Mouse (Mus musculus) heart, postnatal 36 days (tissue): ENCODE results near the gene Hdac9. TPM values are rescaled to one million over a fixed set of nuclear protein-coding genes. Genes with fewer than 3 reads are reported as not detected.

Source experiments
- DNase-seq, 2 experiments: peaks; one replicate each; pipeline ENCODE4 v3.0.0; 2021 to 2022
- intact Hi-C: fragments of 180-260 bp; cut with DNase I; formaldehyde crosslinking; loops from one replicate; pipeline ENCODE4 v1.15.1; 2025
- total RNA-seq, 2 experiments: library from RNA; stranded (reverse); gene quantifications; 2 replicates each; pipeline ENCODE4 v1.2.3; 2021

The Hdac9 gene
- total RNA-seq, 2 experiments from 2014 or later, result 18.2 to 22.4 TPM

DNA sequence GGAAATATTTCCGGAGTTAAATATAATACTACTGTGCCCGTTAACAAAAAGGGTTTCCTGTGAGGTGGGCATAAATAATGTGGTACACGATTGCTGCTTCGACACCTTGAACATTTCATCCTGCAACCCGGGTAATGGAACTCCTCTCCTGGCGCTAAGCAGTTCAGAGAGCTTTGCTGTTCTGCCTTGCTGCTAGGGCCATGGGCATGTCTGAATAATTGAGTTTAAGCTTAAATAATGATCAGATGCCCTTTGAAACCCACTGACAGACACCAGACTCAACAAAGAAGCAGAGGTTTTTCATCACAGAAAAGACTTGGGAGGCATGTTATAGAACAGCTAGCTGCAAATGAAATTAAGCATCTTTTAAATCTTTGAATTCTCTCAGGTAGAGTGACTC is 646.8 kb downstream of the Hdac9 start:
- DNase-seq, result no peak
- intact Hi-C loops, result no loop called here

DNA sequence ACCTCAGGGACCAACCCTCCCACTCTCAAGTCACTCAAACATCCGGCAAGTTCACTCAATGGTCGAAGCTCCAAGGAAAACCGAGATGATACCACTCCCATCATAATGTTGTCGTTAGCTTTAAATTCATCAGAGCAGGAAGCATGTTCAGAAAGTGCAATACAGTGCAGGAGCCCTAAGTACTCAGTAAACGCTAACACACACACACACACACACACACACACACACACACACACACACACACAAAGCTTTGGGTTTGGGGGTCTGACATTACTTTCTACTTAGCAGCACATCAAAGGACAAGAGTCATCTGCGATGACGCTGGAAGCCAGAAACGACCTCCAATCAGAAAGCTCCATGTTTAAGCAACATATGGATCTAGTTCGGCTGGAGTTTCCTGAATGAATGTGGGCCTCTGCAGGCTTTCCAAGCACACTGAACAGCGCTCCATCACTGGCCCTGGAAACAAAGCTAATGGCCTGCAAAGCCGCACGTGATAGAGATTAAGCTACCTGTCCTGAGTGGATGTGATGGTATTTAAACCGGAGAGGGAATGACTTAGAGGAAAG is 647.3 kb downstream of the Hdac9 start:
- DNase-seq, result no peak
- intact Hi-C loops, result no loop called here

DNA sequence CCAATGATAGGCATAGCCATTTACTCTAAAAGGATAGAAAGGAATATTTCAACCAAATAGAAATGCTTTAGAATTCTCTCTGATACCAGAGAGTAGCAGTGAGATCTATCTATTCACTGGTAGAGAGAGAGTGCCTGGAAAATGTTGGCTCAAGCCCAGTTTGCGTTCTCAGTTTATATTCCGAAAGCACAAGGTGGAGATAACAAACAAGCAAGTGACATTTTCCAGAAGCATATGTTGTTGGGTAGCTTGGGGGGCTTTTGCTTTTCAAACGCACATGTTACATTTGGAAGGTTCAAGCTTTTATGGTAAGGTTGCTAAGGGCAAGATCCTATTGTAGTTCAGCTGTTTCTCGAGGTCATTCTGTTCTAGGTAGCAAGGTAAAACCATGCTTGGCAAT is 657.2 kb downstream of the Hdac9 start:
- intact Hi-C loops, result no loop called here
- DNase-seq, result no peak

DNA sequence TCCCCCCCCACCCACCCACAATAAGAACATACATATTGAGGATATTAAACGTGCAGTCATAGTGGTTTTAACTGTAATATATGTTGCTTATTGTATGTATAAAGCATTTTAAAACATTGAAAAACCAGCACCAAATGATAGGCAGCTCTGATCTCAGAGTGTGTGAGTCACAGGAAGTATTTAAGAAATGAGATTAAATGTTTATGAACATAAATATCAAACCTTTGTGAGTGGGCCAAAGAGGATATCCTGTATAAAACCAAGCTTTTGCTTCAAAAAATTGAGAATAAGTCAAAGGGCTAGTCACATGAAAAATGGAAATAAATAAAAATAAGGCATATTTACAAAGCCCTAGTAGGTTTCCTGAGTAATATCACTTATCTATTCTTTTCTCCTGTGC is 667.7 kb downstream of the Hdac9 start:
- intact Hi-C loops, result no loop called here
- no peak for DNase-seq

DNA sequence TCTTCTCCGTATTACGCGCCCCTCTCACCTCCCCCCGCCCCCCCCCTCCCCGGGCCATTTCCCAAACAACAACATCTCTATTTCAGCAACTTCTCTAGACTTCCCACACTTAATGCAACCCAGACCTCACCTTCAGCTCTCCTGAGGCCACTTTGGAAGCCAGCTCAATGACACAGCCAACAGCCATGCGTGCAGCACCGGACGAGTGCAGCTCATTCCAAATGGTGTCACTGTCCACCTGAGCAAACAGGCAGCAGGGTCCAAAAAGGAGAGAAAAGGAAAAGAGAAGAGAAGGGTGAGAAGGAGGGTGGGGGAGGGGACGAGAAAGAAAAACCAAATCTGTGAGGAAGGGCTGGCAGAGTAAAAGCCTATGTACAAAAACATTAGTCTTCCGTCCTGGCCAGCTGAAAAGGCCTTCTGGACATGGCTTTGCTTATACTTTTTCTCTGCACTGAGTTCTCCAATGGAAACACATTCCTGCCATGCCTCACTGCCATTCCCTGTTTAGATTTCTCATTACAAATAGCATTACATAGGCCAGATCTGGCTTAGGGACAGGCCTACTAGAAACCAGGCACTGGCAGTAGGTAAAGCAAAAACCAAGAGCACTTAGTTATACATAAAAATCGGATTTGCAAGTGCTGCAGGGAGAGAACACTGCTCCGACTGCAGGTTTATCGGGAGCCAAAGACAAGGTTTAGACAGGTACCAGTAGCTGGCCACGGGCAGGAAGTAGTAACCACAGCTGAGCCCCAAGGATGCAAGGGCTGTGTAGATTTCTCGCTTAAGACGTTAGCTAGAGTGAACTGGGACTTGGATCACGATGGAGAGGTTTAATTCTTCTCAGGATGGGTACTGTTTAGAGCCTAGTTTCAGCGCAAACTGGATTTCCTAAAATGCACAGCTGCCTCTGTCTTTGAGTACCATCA is 668.4 kb downstream of the Hdac9 start:
- intact Hi-C loops, result no loop called here
- DNase-seq, result no peak

DNA sequence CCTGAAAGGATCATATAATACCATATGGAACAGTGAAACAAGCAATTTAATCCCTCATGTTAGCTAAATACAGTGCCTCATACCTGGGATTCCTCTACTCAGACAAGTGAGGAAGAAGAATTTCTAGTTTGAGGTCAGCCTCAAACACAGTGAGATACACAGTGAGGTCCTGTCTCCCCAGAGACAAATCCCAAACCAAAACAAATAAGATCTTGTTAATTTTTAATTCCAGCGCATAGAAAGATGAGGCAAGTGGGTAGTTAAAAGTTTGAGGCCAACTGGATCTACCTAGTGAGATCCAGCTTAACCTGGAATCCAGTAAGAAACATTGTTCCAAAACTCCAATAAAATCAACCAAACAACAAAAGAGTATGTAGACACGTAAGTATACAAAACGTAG is 678.1 kb downstream of the Hdac9 start:
- intact Hi-C loops, result no loop called here
- DNase-seq, result no peak

DNA sequence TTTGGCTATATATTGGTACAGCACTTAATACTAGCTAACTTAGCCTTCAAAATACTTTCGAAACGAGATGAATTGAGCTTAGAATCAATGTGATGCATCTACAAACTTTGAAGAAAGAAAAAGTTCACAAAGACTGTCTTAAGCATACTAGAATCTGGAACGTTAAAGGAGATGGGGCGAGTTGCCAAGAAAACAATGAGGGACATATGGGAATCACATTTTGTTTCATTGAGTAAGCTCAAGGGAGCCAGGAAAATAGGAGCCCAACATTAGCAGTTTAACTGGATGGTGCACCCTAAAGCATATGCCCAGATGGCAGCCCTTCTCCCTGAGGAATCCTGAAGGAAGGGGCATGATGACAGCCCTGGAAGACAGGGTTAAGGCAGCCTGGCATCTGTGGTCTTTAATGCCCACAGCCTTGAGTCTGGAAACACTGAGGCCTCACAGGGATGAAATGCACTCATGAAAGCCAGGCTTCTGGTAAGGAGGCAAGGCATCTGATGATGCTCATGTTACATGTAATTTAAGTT is 685.2 kb downstream of the Hdac9 start:
- DNase-seq, result no peak
- intact Hi-C loops, result no loop called here

DNA sequence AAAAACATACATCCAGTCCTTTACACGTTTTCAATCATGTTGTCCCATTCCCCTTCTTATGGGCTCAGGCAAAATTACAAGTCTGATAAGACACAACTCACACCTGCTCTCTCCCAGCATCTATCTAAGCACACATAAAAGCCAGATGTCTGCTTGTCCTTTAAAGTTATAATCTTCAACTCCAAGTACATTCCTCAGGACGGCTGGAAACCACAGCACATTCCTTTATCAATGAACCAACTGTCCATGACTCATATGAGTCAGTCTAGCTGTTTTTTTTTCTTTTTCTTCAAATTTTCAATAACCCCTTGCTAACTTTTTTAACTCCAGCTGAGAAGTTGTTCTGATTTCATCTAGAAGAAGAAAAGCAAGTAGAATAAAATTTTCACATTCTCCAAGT is 692.4 kb downstream of the Hdac9 start:
- intact Hi-C loops, result no loop called here

DNA sequence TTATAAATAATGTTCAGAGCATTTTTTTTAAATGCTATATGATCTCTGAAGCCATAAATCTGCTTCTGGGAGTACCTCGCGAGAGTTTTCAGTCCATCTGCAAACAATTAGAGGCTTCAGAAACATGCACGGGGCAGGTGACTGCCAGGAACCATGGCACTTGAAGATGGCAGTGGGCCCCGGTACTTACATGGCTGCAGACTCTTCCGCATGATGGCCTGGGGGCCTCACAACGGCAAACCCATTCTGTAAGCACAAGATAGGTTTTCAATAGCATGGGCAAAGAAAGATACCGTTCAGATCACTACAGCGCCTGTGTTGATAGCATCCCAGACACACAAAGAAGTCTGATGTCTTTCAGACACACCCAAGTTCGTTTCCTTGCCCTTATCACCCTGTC is 695.9 kb downstream of the Hdac9 start:
- intact Hi-C loops, result no loop called here
- no peak for DNase-seq

More for the DNA sequence above, 692.4 kb downstream of the Hdac9 start:
- DNase-seq, result no peak

DNA sequence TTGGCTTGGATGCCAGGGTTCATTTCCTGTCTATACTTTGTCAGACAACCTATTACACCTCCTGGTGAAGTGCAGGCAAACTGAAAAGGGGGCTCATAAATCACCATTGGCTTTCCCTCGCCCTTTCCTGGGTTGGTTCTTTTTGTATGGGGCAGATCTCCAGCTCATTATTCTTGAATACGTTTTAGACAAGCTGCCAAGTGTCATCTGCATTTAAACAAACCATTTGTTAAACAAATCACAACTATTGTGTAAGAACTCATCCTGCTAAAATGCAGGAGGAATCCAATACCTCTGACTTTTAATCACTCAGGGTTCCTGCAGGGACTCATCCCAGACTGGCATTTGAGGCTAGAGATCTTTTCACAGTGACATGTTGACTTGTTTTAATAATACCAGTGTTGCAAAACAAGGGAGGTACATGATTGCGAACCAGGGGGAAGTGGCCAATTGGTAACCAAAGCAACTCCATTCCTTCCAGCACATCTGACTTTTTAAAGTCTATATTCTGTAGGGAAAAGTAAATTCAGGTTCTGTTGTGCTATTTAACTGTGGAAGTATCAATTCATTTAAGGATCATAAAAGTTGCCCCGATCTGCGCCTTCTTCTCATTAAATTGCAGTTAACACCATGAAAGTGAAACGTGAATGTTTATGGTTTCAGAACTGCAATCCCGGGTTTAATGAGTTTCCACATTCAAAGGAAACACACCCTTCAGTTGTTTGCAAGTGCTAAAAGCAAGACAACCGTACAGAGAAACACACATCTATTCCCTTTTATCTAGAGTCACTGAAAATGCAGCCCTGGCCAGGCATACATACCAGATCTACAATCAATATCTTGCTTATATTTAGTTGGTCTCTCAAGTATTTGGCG is 696.6 kb downstream of the Hdac9 start:
- intact Hi-C loops, result no loop called here
- no peak for DNase-seq

DNA sequence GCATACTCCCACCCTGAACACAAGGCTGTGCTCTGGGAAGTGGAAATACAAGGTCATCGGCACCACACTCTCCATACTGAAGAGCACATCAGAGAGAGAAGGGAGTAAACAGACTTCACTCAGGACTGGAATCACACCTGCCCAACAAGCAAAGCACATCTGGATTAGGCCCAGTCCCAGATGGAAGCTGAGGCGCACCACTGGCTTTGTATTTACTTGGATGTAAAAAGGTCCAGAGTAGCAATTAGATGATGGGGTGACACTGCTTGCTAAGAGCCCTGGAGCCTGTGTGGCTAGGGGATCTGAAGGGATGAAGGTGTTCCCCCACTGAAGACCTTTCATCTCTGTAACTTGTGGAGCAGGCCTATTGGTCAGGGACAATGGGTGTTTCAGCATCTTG is 698.3 kb downstream of the Hdac9 start:
- intact Hi-C loops, result no loop called here
- DNase-seq, result no peak

DNA sequence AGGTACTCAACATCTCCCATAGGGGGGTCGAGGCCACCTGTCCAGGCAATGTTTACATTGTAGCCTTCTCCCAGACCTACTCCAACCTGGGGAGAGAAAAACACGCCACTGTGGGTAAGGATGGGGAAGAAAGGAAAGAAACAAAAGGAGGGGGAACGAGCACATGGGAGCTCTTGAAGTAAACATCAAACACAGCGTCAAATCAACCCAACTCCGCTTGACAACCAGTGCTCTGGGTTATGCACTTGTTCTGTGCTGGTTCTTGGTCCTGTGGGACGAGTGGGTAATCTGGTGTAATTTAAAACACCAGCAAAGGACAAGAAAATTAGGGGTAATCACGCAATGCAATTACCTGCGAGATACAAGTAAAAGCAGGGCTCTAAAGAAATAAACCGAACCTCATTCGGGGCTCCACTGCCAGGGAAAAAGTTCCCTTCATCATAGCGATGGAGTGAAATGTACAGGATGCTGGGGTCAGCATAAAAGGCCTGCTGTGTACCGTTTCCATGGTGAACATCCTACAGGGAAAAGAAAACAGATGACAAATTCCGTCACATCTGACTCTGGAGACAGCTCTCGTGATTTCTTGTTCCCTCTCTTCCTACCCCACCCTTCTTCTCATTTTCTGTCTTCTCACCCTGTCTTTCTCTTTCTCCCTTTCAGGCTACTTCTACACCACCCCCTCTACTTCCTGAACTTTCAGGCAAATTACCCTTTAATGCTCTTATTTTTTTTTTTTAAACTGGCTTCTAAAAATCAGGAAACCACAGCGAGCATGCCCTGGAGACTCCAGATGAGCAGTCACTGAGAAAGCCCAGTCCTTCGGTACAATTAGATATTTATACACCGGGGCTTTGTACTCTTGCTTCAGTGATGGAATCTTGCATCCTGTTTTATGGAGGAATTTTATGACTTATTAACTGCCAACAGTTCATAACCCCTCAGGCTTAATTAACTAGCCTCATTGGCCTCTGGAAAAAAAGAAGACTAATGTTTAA is 701.6 kb downstream of the Hdac9 start:
- no peak for DNase-seq
- intact Hi-C loops, result no loop called here

DNA sequence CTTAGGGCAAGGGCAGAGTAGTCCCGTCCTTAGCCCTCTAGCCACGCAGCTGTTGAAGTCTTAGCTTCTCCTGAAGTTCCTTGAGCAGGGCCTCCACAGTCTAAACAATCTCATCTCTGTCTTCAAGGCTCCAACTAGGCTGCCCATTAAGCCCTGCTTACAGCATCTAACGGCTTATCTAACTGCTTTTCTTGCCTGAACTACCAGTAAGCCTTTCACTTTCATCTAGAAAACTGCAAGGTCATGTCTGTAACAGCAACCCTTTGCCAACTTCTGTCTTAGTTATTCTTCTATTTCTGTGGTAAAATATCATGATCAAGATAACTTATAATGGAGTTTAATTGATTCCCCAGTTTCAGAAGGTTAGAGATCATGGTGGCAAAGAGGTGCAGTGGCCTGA is 704.7 kb downstream of the Hdac9 start:
- intact Hi-C loops, result no loop called here
- DNase-seq, result no peak

DNA sequence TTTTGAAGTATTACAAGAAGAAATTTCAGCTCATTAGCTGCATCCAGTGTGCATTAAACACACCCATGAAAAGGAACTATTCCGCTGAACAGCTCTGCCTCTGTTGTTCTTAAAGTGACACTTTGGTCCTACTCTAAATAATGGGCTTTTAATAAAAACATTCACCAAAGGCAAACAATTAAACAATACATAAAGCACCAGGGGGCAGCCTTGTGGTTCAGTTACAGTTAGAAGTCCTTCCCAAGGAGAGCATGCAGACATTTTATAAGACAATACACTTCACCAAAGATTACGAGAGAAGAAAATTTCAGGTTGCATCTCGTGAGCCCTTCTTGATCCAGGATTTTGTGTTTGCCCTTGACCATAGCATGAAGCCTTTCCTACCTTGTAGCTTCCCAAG is 715.4 kb downstream of the Hdac9 start:
- intact Hi-C loops, result loop anchor here (5.0 kb wide), 1 partner anchor 456 kb away; no protein-coding TSS in a partner anchor
- no peak for DNase-seq

DNA sequence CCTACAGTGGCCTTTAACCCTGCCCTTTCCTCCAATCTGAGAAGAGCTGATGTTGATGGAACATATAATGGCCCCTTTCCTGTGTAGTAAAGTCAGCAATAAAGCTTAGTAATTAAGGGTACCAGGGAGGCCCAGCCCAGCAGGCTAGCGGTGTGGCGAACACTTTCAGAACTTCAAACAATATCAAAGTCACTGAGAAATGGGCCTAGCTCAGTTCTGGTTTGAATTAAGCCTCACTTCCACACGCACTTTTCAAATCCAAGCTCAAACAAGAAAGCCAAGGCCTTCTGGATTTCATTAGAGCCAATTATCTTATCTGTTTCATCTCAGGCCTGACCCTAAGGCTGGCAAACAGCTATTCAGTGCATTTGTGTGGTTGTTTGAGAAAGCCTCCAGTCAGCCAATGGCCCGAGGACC is 716.9 kb downstream of the Hdac9 start:
- intact Hi-C loops, result loop anchor here (5.0 kb wide), 1 partner anchor 457 kb away; no protein-coding TSS in a partner anchor
- no peak for DNase-seq

DNA sequence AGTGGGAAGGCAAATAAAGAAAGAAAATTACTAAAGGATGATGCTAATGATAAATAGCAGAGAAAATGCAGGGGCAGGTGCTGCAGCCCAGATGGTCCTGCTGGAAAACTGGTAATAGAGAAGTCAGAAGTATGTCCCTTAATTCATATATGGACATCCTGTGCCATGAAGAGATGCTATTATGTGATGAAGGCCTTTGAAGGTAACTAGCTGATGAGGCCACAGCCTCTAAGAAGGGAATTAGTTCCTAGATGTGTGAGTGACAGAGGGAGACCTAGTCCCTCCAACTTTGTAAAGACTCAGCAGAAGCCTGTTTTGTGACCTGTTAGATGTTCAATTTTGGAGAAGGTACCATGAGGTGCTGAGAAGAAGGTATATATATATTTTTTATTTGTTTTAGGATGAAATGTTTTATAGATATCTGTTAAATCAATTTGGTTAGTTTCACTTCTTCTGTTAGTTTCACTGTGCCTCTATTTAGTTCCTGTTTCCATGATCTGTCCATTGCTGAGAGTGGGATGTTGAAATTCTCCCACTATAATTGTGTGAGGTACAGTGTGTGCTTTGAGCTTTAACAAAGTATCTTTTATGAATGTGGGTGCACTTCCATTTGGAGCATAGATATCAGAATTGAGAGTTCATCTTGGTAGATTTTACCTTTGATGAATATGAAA is 721.6 kb downstream of the Hdac9 start:
- intact Hi-C loops, result no loop called here
- DNase-seq, result no peak

DNA sequence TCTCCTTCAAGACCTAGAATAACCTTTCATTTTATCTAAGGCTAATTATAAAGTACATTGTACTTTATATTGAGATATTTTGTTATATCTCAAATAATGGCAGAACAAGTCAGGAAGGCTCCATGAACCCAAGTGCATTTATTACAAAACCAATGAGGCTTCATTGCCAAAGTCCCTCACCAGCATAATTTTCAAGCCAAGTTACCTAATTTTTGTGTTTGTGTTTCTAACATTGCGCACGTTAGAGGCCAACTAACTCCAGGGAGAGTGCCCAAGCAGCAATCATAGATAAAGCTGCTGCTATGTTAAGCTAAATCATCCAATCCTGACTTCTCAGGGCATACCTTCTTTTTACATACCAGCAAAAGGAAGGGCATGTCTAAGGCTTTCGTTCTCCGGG is 722.8 kb downstream of the Hdac9 start:
- no peak for DNase-seq
- intact Hi-C loops, result no loop called here

DNA sequence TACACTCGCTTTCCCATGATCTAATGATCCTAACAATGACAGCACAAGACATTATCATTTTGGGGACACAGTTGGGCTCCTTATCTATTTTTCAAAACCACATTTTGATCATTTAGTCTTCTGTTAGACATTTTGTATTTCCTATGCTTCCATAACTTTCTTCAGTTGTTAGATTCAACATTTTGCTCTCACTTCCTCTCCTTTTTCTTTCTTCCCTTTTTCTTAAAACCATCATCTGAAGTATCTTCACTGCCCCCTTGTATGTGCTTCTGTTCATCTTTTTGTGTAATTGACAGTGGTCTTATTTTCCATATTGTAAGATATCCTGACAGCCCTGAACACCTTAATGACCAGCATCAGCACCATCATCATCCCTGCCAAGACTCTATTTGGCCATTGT is 725.6 kb downstream of the Hdac9 start:
- DNase-seq, result no peak
- intact Hi-C loops, result no loop called here

DNA sequence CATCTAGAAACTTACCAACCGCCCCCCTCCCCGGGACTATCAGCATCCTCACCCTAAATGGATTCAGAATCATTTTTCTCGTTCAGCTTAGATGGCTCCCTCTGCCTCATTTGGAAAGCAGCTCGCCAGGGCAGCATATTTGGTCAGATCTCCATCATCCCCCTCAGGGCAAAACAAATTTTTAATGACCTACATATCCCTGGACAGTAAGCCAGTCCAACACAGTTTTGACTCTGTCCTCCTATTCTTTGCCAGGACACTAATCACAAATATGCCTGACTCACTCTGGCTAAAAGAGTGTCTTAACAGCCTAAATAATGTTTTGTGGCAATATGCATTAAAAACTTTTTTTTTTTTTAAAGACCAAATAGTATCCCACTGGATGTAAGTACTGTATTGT is 738.0 kb downstream of the Hdac9 start:
- DNase-seq, result no peak
- intact Hi-C loops, result no loop called here
